Mouse (Mus musculus) CH12.LX (cell line): ENCODE measurements around the gene Smc2.

ENCODE experiments used
- CTCF ChIP-seq, 2 experiments: IDR thresholded peaks in 1 of 2; conservative IDR thresholded peaks in 1 of 2; 2 replicates each; pipeline ENCODE4 v1.5.1; 2011 to 2012; ENCODE audit warnings: low read depth in 2 of 2, low read length in 2 of 2, improper control_type of control experiment in 1 of 2, inconsistent platforms in 1 of 2, mild to moderate bottlenecking in 1 of 2, moderate library complexity in 1 of 2
- HCFC1 ChIP-seq: IDR thresholded peaks from 2 replicates; pipeline ENCODE4 v1.6.1; 2012; ENCODE audit warnings: low read depth, mild to moderate bottlenecking, inconsistent platforms, low read length, improper control_type of control experiment
- KAT2A ChIP-seq: IDR thresholded peaks from 2 replicates; pipeline ENCODE4 v1.6.1; 2012; ENCODE audit warnings: low read length, improper control_type of control experiment, inconsistent platforms; ENCODE audit not compliant: insufficient replicate concordance
- MAX ChIP-seq: IDR thresholded peaks from 2 replicates; pipeline ENCODE4 v1.6.1; 2011; ENCODE audit warnings: low read length, improper control_type of control experiment
- ZKSCAN1 ChIP-seq: IDR thresholded peaks from 2 replicates; pipeline ENCODE4 v1.6.1; 2012; ENCODE audit warnings: low read depth, inconsistent platforms, low read length, improper control_type of control experiment, borderline replicate concordance
- ZNF384 ChIP-seq: IDR thresholded peaks from 2 replicates; pipeline ENCODE4 v1.6.1; 2012; ENCODE audit warnings: low read depth, low read length, improper control_type of control experiment, inconsistent platforms

- TF ChIP-seq KAT2A (no peak), CTCF (conservative IDR thresholded peaks at IDR 0.05 in 1 of 2, IDR thresholded peaks at IDR 0.05 in 1 of 2; ENCODE audit: low read depth in 2 of 2, low read length in 2 of 2) (no peak), ZKSCAN1 (no peak), HCFC1 (no peak), ZNF384 (no peak), MAX (no peak)
These were observed 22.3 kb downstream of the Smc2 start for GRCm38 (mm10) chr4:52461321-52461720.
